Mouse (Mus musculus): ENCODE measurements at regions not wholly inside any gene's neighbourhood (a gene's known extent, or its start where the extent isn't known, plus 50 kb on each side); places are given as distances from the start of the nearest gene placed in this dataset.

DNA sequence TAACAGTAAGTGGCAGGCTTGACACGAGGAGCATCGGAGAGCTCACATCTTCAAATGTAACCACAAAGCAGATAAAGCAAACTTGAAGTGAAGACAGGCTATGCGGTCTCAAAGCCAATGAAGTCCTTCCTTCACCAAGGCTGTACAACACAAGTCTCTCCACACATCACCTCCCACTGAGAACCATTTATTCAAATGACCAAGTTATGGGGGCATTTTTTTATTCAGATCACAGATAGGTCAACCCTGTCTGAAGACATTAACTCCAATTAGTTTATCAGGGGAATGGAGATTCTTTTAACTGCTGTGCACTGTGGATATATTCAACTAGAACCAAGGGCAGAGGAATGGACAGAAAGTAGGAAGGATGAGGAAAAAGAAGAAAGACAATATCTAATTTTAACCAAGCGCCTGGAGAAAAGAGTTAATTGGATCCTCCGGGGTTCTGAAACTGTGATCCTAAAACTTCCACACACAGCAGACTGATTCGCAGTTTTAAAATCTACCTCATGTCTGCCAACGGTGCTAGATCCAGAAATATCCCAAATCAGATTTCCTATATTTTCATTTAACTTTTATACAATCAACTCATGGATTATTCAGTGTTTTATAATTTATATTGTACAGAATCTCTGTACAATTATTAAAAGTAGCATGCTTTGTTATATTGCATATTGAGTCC is 444.8 kb downstream of the Basp1 start:
- DNase-seq, result no peak

- DNase-seq, result no peak
Measured at GRCm38 (mm10) chr15:24929742-24930141, 483.8 kb downstream of the Basp1 start.

GRCm38 (mm10) chr15:24911866-24912265 is 501.7 kb downstream of the Basp1 start:
- no peak for DNase-seq

- DNase-seq, result no peak
Measured at GRCm38 (mm10) chr15:24911466-24911865, 502.1 kb downstream of the Basp1 start.

- no peak for DNase-seq
Measured at GRCm38 (mm10) chr15:24906957-24907356, 506.6 kb downstream of the Basp1 start.

DNA sequence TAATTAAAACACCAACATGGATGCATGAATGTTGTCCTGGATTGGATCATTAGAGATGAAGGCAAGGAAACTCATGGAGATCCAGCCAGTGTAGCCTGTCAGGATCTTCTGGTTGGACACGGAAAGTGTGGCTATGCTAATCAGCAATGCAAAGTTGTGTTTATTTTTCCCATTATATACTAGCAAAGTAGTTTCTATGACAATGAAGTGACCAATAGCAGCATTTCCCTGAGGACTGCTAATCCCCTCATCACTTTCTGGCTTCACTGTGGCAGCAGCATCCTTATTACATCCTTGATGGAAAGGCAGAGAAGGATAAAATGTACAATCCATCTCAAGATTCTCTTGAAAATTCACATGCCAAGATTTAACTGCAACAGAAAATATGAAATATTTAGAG is 534.7 kb downstream of the Basp1 start:
- no peak for DNase-seq

GRCm38 (mm10) chr15:24877711-24878598 is 535.6 kb downstream of the Basp1 start:
- no peak for DNase-seq

- DNase-seq, result no peak
Measured at GRCm38 (mm10) chr15:24876157-24876731, 537.3 kb downstream of the Basp1 start.

- DNase-seq, result no peak
Measured at GRCm38 (mm10) chr15:24840271-24840670, 573.3 kb downstream of the Basp1 start.

DNA sequence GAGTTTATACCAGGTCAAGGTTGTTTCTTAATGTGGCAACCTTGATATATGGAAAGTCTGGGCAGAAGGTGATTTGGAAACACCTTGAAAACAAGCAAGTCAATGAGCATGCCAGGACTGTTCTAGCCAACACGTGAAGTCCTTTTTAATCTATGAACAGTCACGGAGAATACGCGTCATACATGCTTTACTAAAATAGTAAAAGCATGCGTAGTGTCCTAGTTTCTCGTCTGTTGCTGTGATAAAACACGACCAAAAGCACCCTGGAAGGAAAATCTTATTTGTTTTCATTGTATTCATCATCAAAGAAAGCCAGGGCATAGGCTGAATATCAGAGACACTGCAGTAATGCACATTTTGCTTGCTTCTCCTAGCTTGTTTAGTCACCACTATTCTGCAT is 575.2 kb downstream of the Basp1 start:
- DNase-seq, result no peak

GRCm38 (mm10) chr15:24827881-24828280 is 585.7 kb downstream of the Basp1 start:
- no peak for DNase-seq

DNA sequence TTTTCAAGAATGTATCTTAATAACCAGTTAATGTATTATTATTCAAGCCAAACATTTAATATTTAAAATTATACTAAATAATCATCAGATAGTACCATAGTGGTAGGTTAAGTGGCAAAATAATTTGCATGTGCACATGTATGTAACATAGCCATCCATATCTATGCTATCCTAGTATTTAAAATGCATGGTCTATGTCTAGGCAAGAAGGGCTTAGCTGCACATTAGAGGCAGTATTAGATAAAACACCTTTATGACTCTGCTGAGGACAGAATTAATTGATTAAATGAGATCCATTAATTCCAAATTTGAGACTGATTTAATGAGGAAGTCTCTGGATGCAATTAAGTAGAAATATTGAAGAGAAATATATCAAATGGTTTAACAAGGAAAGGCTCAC is 586.3 kb downstream of the Basp1 start:
- DNase-seq, result no peak

GRCm38 (mm10) chr15:24796836-24797235 is 616.7 kb downstream of the Basp1 start:
- no peak for DNase-seq

DNA sequence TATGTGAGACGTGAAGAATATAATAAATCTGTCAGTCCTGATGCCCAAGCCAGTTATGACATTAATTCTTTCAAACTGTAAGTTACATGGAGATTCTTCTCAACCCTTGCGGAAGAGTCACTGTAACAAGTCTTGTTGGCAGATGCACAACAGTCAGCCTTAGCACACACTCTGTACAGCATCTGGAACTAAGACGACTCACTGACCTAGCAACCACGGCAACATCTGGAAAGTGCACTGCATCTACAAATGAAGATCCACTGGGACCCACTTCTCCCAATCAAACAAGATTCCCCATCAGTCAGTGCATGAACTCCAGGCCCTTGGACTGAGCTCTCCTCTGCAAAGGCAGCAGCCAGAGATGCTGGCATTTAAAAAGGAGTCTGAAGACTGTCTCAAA is 620.2 kb downstream of the Basp1 start:
- DNase-seq, result no peak

DNA sequence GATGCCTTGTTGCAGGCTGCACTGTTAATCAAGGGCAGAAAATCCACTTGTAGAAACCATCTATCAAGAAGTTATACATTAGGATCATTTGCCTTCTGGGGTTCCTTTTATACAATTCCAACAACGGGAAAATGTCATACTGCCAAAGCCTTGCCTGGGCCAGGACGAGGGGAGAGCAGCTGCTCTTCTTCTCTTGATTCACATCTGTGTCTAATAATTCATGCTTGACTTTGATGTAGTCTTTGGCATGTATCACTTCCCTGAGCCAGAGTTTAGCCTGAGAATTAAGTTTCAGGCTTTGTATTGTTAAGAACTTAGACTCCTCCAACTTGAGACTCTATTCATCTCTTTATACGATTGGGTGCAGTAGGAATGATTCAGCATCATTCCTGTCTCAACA is 627.2 kb downstream of the Basp1 start:
- DNase-seq, result no peak

- DNase-seq, result no peak
Measured at GRCm38 (mm10) chr15:24778234-24778633, 635.3 kb downstream of the Basp1 start.

GRCm38 (mm10) chr15:24751480-24752157 is 661.9 kb downstream of the Basp1 start:
- DNase-seq, result no peak

- no peak for DNase-seq
Measured at GRCm38 (mm10) chr15:24743240-24743639, 670.3 kb downstream of the Basp1 start.

- DNase-seq, result no peak
Measured at GRCm38 (mm10) chr15:24725170-24725569, 688.4 kb downstream of the Basp1 start.

GRCm38 (mm10) chr15:24724664-24725063 is 688.9 kb downstream of the Basp1 start:
- DNase-seq, result peak; percentile 60

GRCm38 (mm10) chr15:24720346-24720745 is 693.2 kb downstream of the Basp1 start:
- DNase-seq, result peak; percentile 11

DNA sequence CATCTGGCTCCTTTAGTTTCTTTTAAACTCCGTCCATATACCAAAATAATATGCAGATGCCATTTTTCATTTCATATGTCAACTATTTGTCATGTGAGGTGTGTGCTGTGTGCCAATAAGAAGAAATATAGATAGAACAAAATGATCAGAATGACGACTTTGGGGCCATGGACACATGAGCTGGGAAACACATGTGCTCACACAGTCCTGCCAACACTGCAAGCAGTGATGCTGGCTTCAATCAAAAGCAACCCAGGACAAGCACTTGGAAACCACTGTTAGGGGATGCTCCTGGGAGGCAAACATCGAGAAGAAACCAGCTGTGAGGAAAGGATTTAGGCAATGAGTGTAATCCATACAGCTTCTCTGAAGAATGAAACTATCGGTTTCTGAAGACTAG is 731.4 kb downstream of the Basp1 start:
- DNase-seq, result no peak

GRCm38 (mm10) chr15:24648938-24649337 is 764.6 kb downstream of the Basp1 start:
- no peak for DNase-seq

Data from right cerebral cortex, postnatal 14 days (tissue).